Mouse (Mus musculus) liver, embryonic 16.5 days (tissue): Measurements from ENCODE around the gene Hcrtr2. TPM values are rescaled to one million over a fixed set of nuclear protein-coding genes. Genes with fewer than 3 reads are reported as not detected.
A peak's percentile ranks its signal among the peaks of the same experiment; 100 is the strongest.

Experiments
- ATAC-seq: fragments of 200-750 bp; cut with Nextera tagmentation; 2 replicates; pipeline ENCODE4 v1.8.0; 2017; ENCODE audit warnings: low read depth, mild to moderate bottlenecking, moderate number of reproducible peaks, moderate library complexity
- H3K27ac ChIP-seq: fragments of 300-500 bp; sonication (generic); 2 replicates; pipeline ENCODE4 v1.5.1; 2014; ENCODE audit warnings: mild to moderate bottlenecking, low read length
- H3K27me3 ChIP-seq: fragments of 300-500 bp; sonication (generic); 2 replicates; pipeline ENCODE4 v1.6.1; 2014; ENCODE audit warnings: low read depth, low read length, mixed read lengths; ENCODE audit not compliant: control insufficient read depth, insufficient read depth
- H3K36me3 ChIP-seq: fragments of 300-500 bp; sonication (generic); 2 replicates; pipeline ENCODE4 v1.6.1; 2014; ENCODE audit warnings: mild to moderate bottlenecking; ENCODE audit not compliant: control insufficient read depth, insufficient read depth
- H3K4me1 ChIP-seq: fragments of 300-500 bp; sonication (generic); 2 replicates; pipeline ENCODE4 v1.6.1; 2014; ENCODE audit warnings: low read depth, low read length, mixed read lengths; ENCODE audit not compliant: control insufficient read depth
- H3K4me2 ChIP-seq: fragments of 300-500 bp; sonication (generic); 2 replicates; pipeline ENCODE4 v1.6.1; 2014; ENCODE audit warnings: low read depth, low read length, mixed read lengths
- H3K4me3 ChIP-seq: fragments of 300-500 bp; sonication (generic); 2 replicates; pipeline ENCODE4 v1.5.1; 2014; ENCODE audit warnings: low read depth, mild to moderate bottlenecking, low read length
- H3K9ac ChIP-seq: fragments of 300-500 bp; sonication (generic); 2 replicates; pipeline ENCODE4 v1.6.1; 2014; ENCODE audit warnings: low read depth, low read length
- H3K9me3 ChIP-seq: fragments of 300-500 bp; sonication (generic); replicated peaks from 2 replicates; pipeline ENCODE4 v1.6.1; 2016; ENCODE audit warnings: low read length; ENCODE audit not compliant: control insufficient read depth
- WGBS: fragments of 180-500 bp; shearing (Covaris S2); extraction: QIAGEN DNeasy Blood & Tissue Kit; methylation state at CpG from one replicate; pipeline ENCODE4 v1.1.7; 2014; ENCODE audit not compliant: insufficient replicate concordance; 5-methylcytosine and 5-hydroxymethylcytosine counted together
- polyA plus RNA-seq: library from polyadenylated mRNA; unstranded; fragments of >200 nt; fragmentation: Nextera tagmentation; extraction: Ambion mirVana; gene quantifications from 2 replicates; pipeline ENCODE4 v1.2.1, GENCODE M21; 2015

The Hcrtr2 gene
- polyA plus RNA-seq, 1 experiment from 2014 or later, result not detected

DNA sequence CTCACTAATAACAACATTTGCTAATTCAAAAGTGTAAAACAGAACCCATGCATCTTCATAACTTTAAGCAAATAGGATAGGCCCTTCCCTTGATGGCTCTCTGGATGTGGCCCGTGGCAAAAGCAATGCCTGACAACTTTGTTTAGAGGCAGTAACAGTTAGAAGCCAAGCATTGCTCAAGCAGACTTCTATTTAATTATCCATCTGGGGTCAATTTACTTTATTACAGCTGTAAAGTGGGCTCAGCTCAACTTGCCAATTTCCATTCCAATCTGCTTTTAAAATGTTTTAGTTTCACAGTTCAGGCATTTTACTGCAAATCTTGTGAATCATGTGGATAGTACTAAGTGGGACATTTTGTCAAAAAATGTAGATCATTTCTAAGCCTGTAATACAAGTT is 81.3 kb downstream of the Hcrtr2 start:
- 47% methylated on average over 1 of the region's 1 CpGs for WGBS
- Histone ChIP-seq H3K27ac (no peak overlapping the region), H3K9me3 (no peaks in the 10 kb centered on the region), H3K36me3 (no peaks in the 10 kb centered on the region), H3K4me2 (no peak overlapping the region), H3K27me3 (no peaks in the 10 kb centered on the region), H3K4me1 (peaks cover 6% of the 10 kb centered on the region), H3K9ac (no peak overlapping the region), H3K4me3 (no peak overlapping the region)
- no peak for ATAC-seq

DNA sequence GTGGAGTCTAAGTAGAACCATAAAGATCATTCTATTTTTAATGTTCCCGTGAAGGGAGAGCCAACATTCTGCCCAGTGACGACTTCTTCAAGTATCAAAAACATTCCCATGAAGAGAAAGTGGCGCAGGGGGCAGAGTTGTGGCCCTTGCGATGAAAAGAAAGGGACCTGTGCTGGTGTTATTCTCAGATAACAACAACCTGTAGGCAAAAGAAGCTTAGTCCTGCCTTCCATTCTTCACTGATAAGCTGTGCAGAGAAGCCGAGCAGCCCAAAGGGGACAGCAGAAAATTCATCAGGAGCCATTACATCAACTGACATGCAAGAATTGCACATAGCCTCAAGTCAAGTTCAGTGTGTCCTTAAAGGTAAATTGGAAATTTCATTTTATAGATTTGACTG is 85.7 kb downstream of the Hcrtr2 start:
- 27% methylated on average over 5 of the region's 5 CpGs for WGBS
- ATAC-seq, result peak; percentile 74
- no peaks in the 10 kb centered on the region for H3K36me3 ChIP-seq
- H3K27ac ChIP-seq, result peak overlapping the region; percentile 74
- peak overlapping the region; percentile 91 for H3K4me2 ChIP-seq
- no peaks in the 10 kb centered on the region for H3K9me3 ChIP-seq
- peak overlapping the region; percentile 41; the same call in 1 of the 2 replicates for H3K9ac ChIP-seq
- peaks cover 16% of the 10 kb centered on the region for H3K4me1 ChIP-seq
- H3K4me3 ChIP-seq, result no peak overlapping the region
- no peaks in the 10 kb centered on the region for H3K27me3 ChIP-seq

DNA sequence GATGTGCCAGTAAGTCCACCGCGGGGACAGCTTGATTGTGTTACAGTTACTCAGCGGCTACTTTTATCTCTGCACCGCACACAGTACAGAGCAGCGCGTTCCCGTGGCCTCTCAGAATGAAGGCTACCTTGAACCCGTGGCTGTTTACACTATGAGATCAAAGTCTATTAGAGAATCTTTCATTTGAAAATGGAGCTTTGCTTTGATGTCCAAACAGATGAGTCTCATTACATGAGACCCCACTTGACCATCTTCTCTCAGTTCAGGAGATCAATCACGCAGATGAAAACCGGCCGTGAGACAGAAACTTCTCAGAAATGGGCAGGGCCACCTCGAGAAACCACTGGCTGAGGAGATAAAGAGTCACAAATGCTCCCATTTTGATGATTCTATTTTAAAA is 86.4 kb downstream of the Hcrtr2 start:
- Histone ChIP-seq H3K36me3 (no peaks in the 10 kb centered on the region), H3K27ac (peak overlapping the region; percentile 74), H3K9ac (peak overlapping the region; percentile 18; the same call in 1 of the 2 replicates), H3K9me3 (no peaks in the 10 kb centered on the region), H3K4me1 (peaks cover 16% of the 10 kb centered on the region), H3K4me3 (peak overlapping the region; percentile 52), H3K27me3 (no peaks in the 10 kb centered on the region), H3K4me2 (peak overlapping the region; percentile 91)
- ATAC-seq, result peak; percentile 87
- whole genome bisulfite sequencing, result 11% methylated on average over 12 of the region's 12 CpGs

DNA sequence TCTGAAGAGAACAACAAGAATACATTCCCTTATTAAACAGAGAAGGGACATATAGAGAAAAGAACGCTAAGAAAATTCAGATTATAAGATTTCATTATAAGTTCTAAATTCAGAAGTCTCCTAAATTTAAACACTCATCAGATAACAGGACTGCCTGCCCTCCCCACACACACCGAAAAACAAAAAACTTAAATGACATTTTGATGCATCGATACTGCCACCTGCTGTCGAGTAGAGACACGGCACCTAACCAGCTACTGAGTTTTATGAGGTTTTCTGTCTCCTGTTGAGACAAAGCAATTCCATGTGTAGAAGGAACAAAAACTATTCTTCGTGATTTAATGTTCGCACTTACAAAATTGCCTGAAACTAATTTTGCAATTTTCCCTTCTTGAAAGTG is 87.0 kb downstream of the Hcrtr2 start:
- Histone ChIP-seq H3K36me3 (no peaks in the 10 kb centered on the region), H3K4me2 (peak overlapping the region; percentile 91), H3K4me3 (peak overlapping the region; percentile 53), H3K27me3 (no peaks in the 10 kb centered on the region), H3K9ac (peak overlapping the region; percentile 52), H3K27ac (no peak overlapping the region; the same call in 1 of the 2 replicates), H3K4me1 (peaks cover 16% of the 10 kb centered on the region), H3K9me3 (no peaks in the 10 kb centered on the region)
- peak; percentile 72 for ATAC-seq
- under 1% methylated on average over 7 of the region's 7 CpGs for WGBS

GRCm38 (mm10) chr9:76235945-76236503 is 87.6 kb downstream of the Hcrtr2 start:
- Histone ChIP-seq H3K9ac (peak overlapping the region; percentile 52), H3K4me1 (peaks cover 16% of the 10 kb centered on the region), H3K4me2 (peak overlapping the region; percentile 91), H3K36me3 (no peaks in the 10 kb centered on the region), H3K9me3 (no peaks in the 10 kb centered on the region), H3K27me3 (no peaks in the 10 kb centered on the region), H3K27ac (peak overlapping the region; percentile 85), H3K4me3 (peak overlapping the region; percentile 53)
- peak; percentile 52 for ATAC-seq
- 4% methylated on average over 14 of the region's 14 CpGs for WGBS

- H3K9me3 ChIP-seq, result no peaks in the 10 kb centered on the region
- H3K4me2 ChIP-seq, result no peak overlapping the region
- H3K4me3 ChIP-seq, result no peak overlapping the region
- no peak overlapping the region for H3K9ac ChIP-seq
- no peak overlapping the region for H3K27ac ChIP-seq
- no peaks in the 10 kb centered on the region for H3K36me3 ChIP-seq
- no peak for ATAC-seq
- peaks cover 16% of the 10 kb centered on the region for H3K4me1 ChIP-seq
- WGBS, result 70% methylated on average over 7 of the region's 7 CpGs
- no peaks in the 10 kb centered on the region for H3K27me3 ChIP-seq
Measured at GRCm38 (mm10) chr9:76234899-76235298, 88.8 kb downstream of the Hcrtr2 start.

- H3K9me3 ChIP-seq, result no peaks in the 10 kb centered on the region
- H3K4me2 ChIP-seq, result no peak overlapping the region
- WGBS, result 19% methylated on average over 11 of the region's 11 CpGs
- no peak overlapping the region for H3K4me3 ChIP-seq
- H3K4me1 ChIP-seq, result peaks cover 2% of the 10 kb centered on the region
- H3K36me3 ChIP-seq, result no peaks in the 10 kb centered on the region
- no peaks in the 10 kb centered on the region for H3K27me3 ChIP-seq
- H3K9ac ChIP-seq, result no peak overlapping the region
- ATAC-seq, result no peak
- no peak overlapping the region for H3K27ac ChIP-seq
Measured at GRCm38 (mm10) chr9:76230400-76230799, 93.3 kb downstream of the Hcrtr2 start.

DNA sequence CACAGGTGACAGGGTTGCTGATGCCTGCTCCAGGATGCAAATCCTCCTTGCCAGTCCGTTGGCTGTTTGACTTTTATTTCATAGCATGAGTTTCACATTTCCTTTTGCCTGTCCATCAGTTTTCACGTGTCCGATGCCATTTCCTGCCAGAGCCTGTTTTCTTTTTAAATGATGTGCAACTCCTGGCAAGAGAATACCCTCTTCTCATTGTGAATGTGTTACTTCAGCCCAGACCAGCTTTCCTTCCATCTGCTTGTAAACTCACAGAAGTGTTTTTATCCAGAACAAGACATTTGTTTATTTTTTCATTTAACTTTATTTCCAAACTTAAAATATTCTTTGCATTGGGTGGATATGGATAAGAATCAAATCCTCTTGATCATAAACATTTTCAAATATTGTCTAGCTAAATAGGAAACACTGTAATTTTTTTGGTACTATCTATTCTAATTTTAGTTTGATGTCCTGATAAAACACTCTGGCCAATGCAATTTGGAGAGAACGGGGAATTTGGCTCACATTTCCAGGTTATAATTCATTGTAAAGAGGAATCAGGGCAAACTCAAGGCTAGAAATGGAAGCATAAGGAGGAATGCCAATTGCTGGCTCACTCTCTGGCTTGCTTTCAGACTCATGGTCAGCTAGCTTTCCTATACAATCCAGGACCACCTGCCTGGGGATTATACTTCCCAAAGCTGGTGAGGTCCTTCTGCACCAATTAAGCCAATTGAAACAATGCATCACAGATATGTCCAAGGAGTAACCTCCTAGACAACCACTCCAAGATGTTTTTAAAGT is 106.3 kb downstream of the Hcrtr2 start:
- H3K9me3 ChIP-seq, result no peaks in the 10 kb centered on the region
- H3K4me1 ChIP-seq, result no peaks in the 10 kb centered on the region
- H3K27me3 ChIP-seq, result no peaks in the 10 kb centered on the region
- no peak for ATAC-seq
- WGBS, result 50% methylated on average over 4 of the region's 4 CpGs
- no peak overlapping the region for H3K27ac ChIP-seq
- H3K9ac ChIP-seq, result no peak overlapping the region
- H3K4me3 ChIP-seq, result no peak overlapping the region
- no peaks in the 10 kb centered on the region for H3K36me3 ChIP-seq
- no peak overlapping the region for H3K4me2 ChIP-seq

DNA sequence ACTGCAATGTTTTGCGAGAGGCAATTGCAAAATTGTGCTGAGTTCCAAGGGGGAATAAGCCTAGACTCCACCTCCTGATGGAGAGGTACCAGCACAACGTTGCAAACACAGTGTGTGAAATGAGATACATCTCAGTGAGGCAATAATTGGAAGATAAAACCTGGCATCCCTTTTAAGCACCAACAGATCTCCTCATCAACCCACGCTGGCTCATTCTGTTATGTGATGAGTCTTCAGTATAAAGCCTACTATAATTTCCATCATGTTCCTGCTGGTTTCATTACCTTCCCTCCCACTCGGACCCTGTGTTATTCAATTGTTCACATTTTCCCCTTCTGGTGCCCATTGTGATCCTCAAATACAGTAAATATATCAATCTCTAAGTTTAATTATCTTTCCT is 109.0 kb downstream of the Hcrtr2 start:
- Histone ChIP-seq H3K27me3 (no peaks in the 10 kb centered on the region), H3K4me3 (no peak overlapping the region), H3K9ac (no peak overlapping the region), H3K4me1 (no peaks in the 10 kb centered on the region), H3K9me3 (no peaks in the 10 kb centered on the region), H3K36me3 (no peaks in the 10 kb centered on the region), H3K4me2 (no peak overlapping the region), H3K27ac (no peak overlapping the region)
- 54% methylated on average over 4 of the region's 4 CpGs for WGBS
- ATAC-seq, result no peak
